26 mouse cellular contexts compared by ENCODE assay signal in genomic region chr4:82325409-82326139, GRCm38 (mm10).
DNase-seq lines count a peak whose midpoint lies in the region; ATAC-seq and TF ChIP-seq lines count a peak whose summit lies in the region.
"Had no signal": no experiment of that assay in that cellular context is flagged by ENCODE, and none has a peak within 500 bp of the region (broad histone marks: within the 10 kb centered on the region; RNA-seq: fewer than 3 reads in every experiment).

No protein-coding gene starts in this region.

- TF ChIP-seq CTCF in cerebellum, adult 2 months (IDR thresholded peaks at IDR 0.05; ENCODE audit: borderline replicate concordance, insufficient read depth, low read depth, low read length) = no peak
- no peak for TF ChIP-seq CTCF in layer of hippocampus, adult 2 months (conservative IDR thresholded peaks at IDR 0.05)

- no peak for TF ChIP-seq POLR2A in cerebellum, adult 2 months (IDR thresholded peaks at IDR 0.05; ENCODE audit: borderline replicate concordance, insufficient read depth, low read length)

- peak overlapping the region; percentile 64; the same call in 1 of the 2 replicates for H3K27ac ChIP-seq in cerebellum, adult 2 months (ENCODE audit: insufficient read depth, low read length)
- H3K27ac ChIP-seq in layer of hippocampus, adult 2 months = peak overlapping the region; percentile 70
- H3K27ac ChIP-seq in embryonic facial prominence, embryonic 15.5 days (replicated peaks) = 0 out of 2 replicates have a peak overlapping the region, but pooled peaks have one; percentile 39
- 0 out of 2 replicates have a peak overlapping the region, but pooled peaks have one; percentile 5 for H3K27ac ChIP-seq in forebrain, embryonic 16.5 days (ENCODE audit: low read length)
- H3K27ac ChIP-seq: hindbrain, embryonic 10.5 days; hindbrain, embryonic 15.5 days; left cerebral cortex, adult 2 months; liver, embryonic 14.5 days; neural tube, embryonic 12.5 days; stomach, embryonic 15.5 days had no signal

- 55% methylated on average over 6 of the region's 6 CpGs for WGBS in cerebellum, adult 2 months
- 53% methylated on average over 6 of the region's 6 CpGs for WGBS in embryonic facial prominence, embryonic 15.5 days
- WGBS in forebrain, embryonic 16.5 days = 22% methylated on average over 6 of the region's 6 CpGs

- no peak overlapping the region for H3K4me3 ChIP-seq in cerebellum, adult 2 months (replicated peaks; ENCODE audit: insufficient read depth, low read depth, low read length)
- no peak overlapping the region for H3K4me3 ChIP-seq in layer of hippocampus, adult 2 months
- H3K4me3 ChIP-seq in embryonic facial prominence, embryonic 15.5 days (replicated peaks) = no peak overlapping the region
- H3K4me3 ChIP-seq in forebrain, embryonic 16.5 days (replicated peaks; ENCODE audit: low read length) = no peak overlapping the region
- H3K4me3 ChIP-seq: hindbrain, embryonic 10.5 days; hindbrain, embryonic 15.5 days; left cerebral cortex, adult 2 months; neural tube, embryonic 12.5 days; stomach, embryonic 15.5 days had no signal

- no peak for DNase-seq in cerebellum, adult 2 months
- no peak for DNase-seq in layer of hippocampus, adult 2 months (ENCODE audit: low spot score in 2 of 2)
- no peak for DNase-seq in layer of hippocampus, adult 18-20 months (ENCODE audit: low spot score in 2 of 2)
- DNase-seq in ovary, adult 18-20 months (ENCODE audit: low spot score) = no peak
- no peak for DNase-seq in left cerebral cortex, postnatal 36 days (ENCODE audit: low spot score in 2 of 2)
- DNase-seq: adrenal gland, postnatal 25 days; gastrocnemius, postnatal 25 days; heart, postnatal 14 days; kidney, adult 11 months; kidney, postnatal 14 days; left cerebral cortex, postnatal 4 days; liver; lung, adult 2 months; lung, postnatal 14 days; right cerebral cortex, postnatal 14 days had no signal

- H3K4me2 ChIP-seq in embryonic facial prominence, embryonic 15.5 days (replicated peaks) = no peak overlapping the region
- no peak overlapping the region for H3K4me2 ChIP-seq in forebrain, embryonic 16.5 days (ENCODE audit: low read length)
- H3K4me2 ChIP-seq: hindbrain, embryonic 15.5 days; neural tube, embryonic 12.5 days; stomach, embryonic 15.5 days had no signal

- no peaks in the 10 kb centered on the region for H3K9me3 ChIP-seq in embryonic facial prominence, embryonic 15.5 days (replicated peaks)
- H3K9me3 ChIP-seq in forebrain, embryonic 16.5 days (ENCODE audit: control insufficient read depth, low read length) = no peaks in the 10 kb centered on the region
- H3K9me3 ChIP-seq: hindbrain, embryonic 10.5 days; hindbrain, embryonic 15.5 days; neural tube, embryonic 12.5 days; stomach, embryonic 15.5 days had no signal

- H3K27me3 ChIP-seq in cerebellum, adult 2 months (ENCODE audit: control insufficient read depth, insufficient read depth, low read length) = no peaks in the 10 kb centered on the region
- no peaks in the 10 kb centered on the region for H3K27me3 ChIP-seq in embryonic facial prominence, embryonic 15.5 days
- H3K27me3 ChIP-seq in forebrain, embryonic 16.5 days (replicated peaks; ENCODE audit: control insufficient read depth, insufficient read depth, low read length) = no peaks in the 10 kb centered on the region
- H3K27me3 ChIP-seq: hindbrain, embryonic 15.5 days; neural tube, embryonic 12.5 days; stomach, embryonic 15.5 days had no signal

- no peak overlapping the region for H3K9ac ChIP-seq in embryonic facial prominence, embryonic 15.5 days
- no peak overlapping the region for H3K9ac ChIP-seq in forebrain, embryonic 16.5 days (replicated peaks; ENCODE audit: low read depth, low read length)
- H3K9ac ChIP-seq: hindbrain, embryonic 15.5 days; liver, embryonic 14.5 days; neural tube, embryonic 12.5 days; stomach, embryonic 15.5 days had no signal

- H3K36me3 ChIP-seq in embryonic facial prominence, embryonic 15.5 days = peaks cover 36% of the 10 kb centered on the region
- H3K36me3 ChIP-seq in forebrain, embryonic 16.5 days (ENCODE audit: control insufficient read depth, insufficient read depth) = peaks cover 10% of the 10 kb centered on the region
- H3K36me3 ChIP-seq: hindbrain, embryonic 15.5 days had no signal

- ATAC-seq in cerebellum, adult (ENCODE audit: insufficient number of reproducible peaks, low FRiP score, low TSS enrichment) = no peak
- ATAC-seq in embryonic facial prominence, embryonic 15.5 days (ENCODE audit: insufficient number of reproducible peaks, low FRiP score, low TSS enrichment, low read depth) = no peak
- peak; percentile 39 for ATAC-seq in forebrain, embryonic 16.5 days
- ATAC-seq: inflammation-experienced regulatory T-cells, adult 6 months; midbrain, embryonic 16.5 days had no signal

- intact Hi-C loops in left cerebral cortex, postnatal 36 days (cut with DNase I) = no loop called here

- peaks cover 9% of the 10 kb centered on the region; the same call in 1 of the 2 replicates for H3K4me1 ChIP-seq in cerebellum, adult 2 months (ENCODE audit: control insufficient read depth, insufficient read depth, low read length)
- H3K4me1 ChIP-seq in embryonic facial prominence, embryonic 15.5 days = no peaks in the 10 kb centered on the region
- peaks cover 7% of the 10 kb centered on the region; the same call in 1 of the 2 replicates for H3K4me1 ChIP-seq in forebrain, embryonic 16.5 days (replicated peaks; ENCODE audit: control insufficient read depth, insufficient read depth, low read length)
- H3K4me1 ChIP-seq: hindbrain, embryonic 10.5 days; hindbrain, embryonic 15.5 days had no signal

Comparison
In these comparisons a context has a peak if more than half of its experiments do, and no peak if none do; other contexts are left out.
1. H3K27ac ChIP-seq: peak in every context shown above with its lines; median percentile 70 in layer of hippocampus, adult 2 months; 64 in cerebellum, adult 2 months; 39 in embryonic facial prominence, embryonic 15.5 days; 5 in forebrain, embryonic 16.5 days.